Mouse (Mus musculus) liver, embryonic 16.5 days (tissue): ENCODE measurements around the gene Hipk2. TPM values are rescaled to one million over a fixed set of nuclear protein-coding genes. Genes with fewer than 3 reads are reported as not detected.

Experiments used
- ATAC-seq: fragments of 200-750 bp; cut with Nextera tagmentation; 2 replicates; pipeline ENCODE4 v1.8.0; 2017; ENCODE audit warnings: low read depth, mild to moderate bottlenecking, moderate number of reproducible peaks, moderate library complexity
- H3K27ac ChIP-seq: fragments of 300-500 bp; sonication (generic); 2 replicates; pipeline ENCODE4 v1.5.1; 2014; ENCODE audit warnings: mild to moderate bottlenecking, low read length
- H3K27me3 ChIP-seq: fragments of 300-500 bp; sonication (generic); 2 replicates; pipeline ENCODE4 v1.6.1; 2014; ENCODE audit warnings: low read depth, low read length, mixed read lengths; ENCODE audit not compliant: control insufficient read depth, insufficient read depth
- H3K36me3 ChIP-seq: fragments of 300-500 bp; sonication (generic); 2 replicates; pipeline ENCODE4 v1.6.1; 2014; ENCODE audit warnings: mild to moderate bottlenecking; ENCODE audit not compliant: control insufficient read depth, insufficient read depth
- H3K4me1 ChIP-seq: fragments of 300-500 bp; sonication (generic); 2 replicates; pipeline ENCODE4 v1.6.1; 2014; ENCODE audit warnings: low read depth, low read length, mixed read lengths; ENCODE audit not compliant: control insufficient read depth
- H3K4me2 ChIP-seq: fragments of 300-500 bp; sonication (generic); 2 replicates; pipeline ENCODE4 v1.6.1; 2014; ENCODE audit warnings: low read depth, low read length, mixed read lengths
- H3K4me3 ChIP-seq: fragments of 300-500 bp; sonication (generic); 2 replicates; pipeline ENCODE4 v1.5.1; 2014; ENCODE audit warnings: low read depth, mild to moderate bottlenecking, low read length
- H3K9ac ChIP-seq: fragments of 300-500 bp; sonication (generic); 2 replicates; pipeline ENCODE4 v1.6.1; 2014; ENCODE audit warnings: low read depth, low read length
- H3K9me3 ChIP-seq: fragments of 300-500 bp; sonication (generic); replicated peaks from 2 replicates; pipeline ENCODE4 v1.6.1; 2016; ENCODE audit warnings: low read length; ENCODE audit not compliant: control insufficient read depth
- WGBS: fragments of 180-500 bp; shearing (Covaris S2); extraction: QIAGEN DNeasy Blood & Tissue Kit; methylation state at CpG from one replicate; pipeline ENCODE4 v1.1.7; 2014; ENCODE audit not compliant: insufficient replicate concordance; 5-methylcytosine and 5-hydroxymethylcytosine counted together
- polyA plus RNA-seq: library from polyadenylated mRNA; unstranded; fragments of >200 nt; fragmentation: Nextera tagmentation; extraction: Ambion mirVana; gene quantifications from 2 replicates; pipeline ENCODE4 v1.2.1, GENCODE M21; 2015

Hipk2 gene
- polyA plus RNA-seq, 1 experiment from 2014 or later, result 19.8 TPM

- H3K27ac ChIP-seq, result no peak overlapping the region
- no peak overlapping the region for H3K4me2 ChIP-seq
- no peaks in the 10 kb centered on the region for H3K27me3 ChIP-seq
- no peak overlapping the region for H3K9ac ChIP-seq
- 40% methylated on average over 4 of the region's 4 CpGs for WGBS
- peaks cover 33% of the 10 kb centered on the region for H3K36me3 ChIP-seq
- no peaks in the 10 kb centered on the region for H3K4me1 ChIP-seq
- no peak overlapping the region for H3K4me3 ChIP-seq
- ATAC-seq, result no peak
- no peaks in the 10 kb centered on the region for H3K9me3 ChIP-seq
Measured at GRCm38 (mm10) chr6:38748037-38748436, 127.9 kb downstream of the Hipk2 start.

- no peak overlapping the region for H3K9ac ChIP-seq
- H3K27me3 ChIP-seq, result no peaks in the 10 kb centered on the region
- H3K4me2 ChIP-seq, result no peak overlapping the region
- 96% methylated on average over 7 of the region's 7 CpGs for WGBS
- ATAC-seq, result no peak
- H3K27ac ChIP-seq, result no peak overlapping the region
- H3K4me1 ChIP-seq, result no peaks in the 10 kb centered on the region; the same call in 1 of the 2 replicates
- peaks cover 70% of the 10 kb centered on the region for H3K36me3 ChIP-seq
- no peaks in the 10 kb centered on the region for H3K9me3 ChIP-seq
- no peak overlapping the region for H3K4me3 ChIP-seq
Measured at GRCm38 (mm10) chr6:38743351-38743750, 132.6 kb downstream of the Hipk2 start.

GRCm38 (mm10) chr6:38742441-38742840 lies 133.5 kb downstream of the Hipk2 start:
- peaks cover 78% of the 10 kb centered on the region for H3K36me3 ChIP-seq

GRCm38 (mm10) chr6:38741024-38741423 lies 134.9 kb downstream of the Hipk2 start:
- no peaks in the 10 kb centered on the region for H3K9me3 ChIP-seq
- WGBS, result 86% methylated on average over 3 of the region's 3 CpGs
- no peak for ATAC-seq
- H3K27me3 ChIP-seq, result no peaks in the 10 kb centered on the region
- H3K4me2 ChIP-seq, result no peak overlapping the region
- H3K4me3 ChIP-seq, result no peak overlapping the region
- no peaks in the 10 kb centered on the region; the same call in 1 of the 2 replicates for H3K4me1 ChIP-seq
- H3K9ac ChIP-seq, result no peak overlapping the region
- no peak overlapping the region for H3K27ac ChIP-seq
- peaks cover 84% of the 10 kb centered on the region for H3K36me3 ChIP-seq

More at GRCm38 (mm10) chr6:38742441-38742840, 133.5 kb downstream of the Hipk2 start:
- no peaks in the 10 kb centered on the region; the same call in 1 of the 2 replicates for H3K4me1 ChIP-seq
- H3K9ac ChIP-seq, result no peak overlapping the region
- ATAC-seq, result no peak
- 97% methylated on average over 3 of the region's 3 CpGs for WGBS
- H3K9me3 ChIP-seq, result no peaks in the 10 kb centered on the region
- no peak overlapping the region for H3K4me3 ChIP-seq
- H3K4me2 ChIP-seq, result no peak overlapping the region
- no peak overlapping the region for H3K27ac ChIP-seq
- no peaks in the 10 kb centered on the region for H3K27me3 ChIP-seq

- Histone ChIP-seq H3K9me3 (no peaks in the 10 kb centered on the region), H3K4me3 (no peak overlapping the region), H3K27ac (no peak overlapping the region), H3K4me2 (no peak overlapping the region), H3K36me3 (peaks cover 84% of the 10 kb centered on the region), H3K27me3 (no peaks in the 10 kb centered on the region), H3K4me1 (no peaks in the 10 kb centered on the region; the same call in 1 of the 2 replicates), H3K9ac (no peak overlapping the region)
- no peak for ATAC-seq
- 58% methylated on average over 3 of the region's 3 CpGs for WGBS
Measured at GRCm38 (mm10) chr6:38739266-38739665, 136.7 kb downstream of the Hipk2 start.

GRCm38 (mm10) chr6:38737763-38738162 lies 138.2 kb downstream of the Hipk2 start:
- H3K4me2 ChIP-seq, result no peak overlapping the region
- no peaks in the 10 kb centered on the region for H3K9me3 ChIP-seq
- no peak for ATAC-seq
- H3K36me3 ChIP-seq, result peaks cover 78% of the 10 kb centered on the region
- no peaks in the 10 kb centered on the region; the same call in 1 of the 2 replicates for H3K4me1 ChIP-seq
- no peaks in the 10 kb centered on the region for H3K27me3 ChIP-seq
- WGBS, result 57% methylated on average over 2 of the region's 2 CpGs
- H3K4me3 ChIP-seq, result no peak overlapping the region
- H3K27ac ChIP-seq, result no peak overlapping the region
- H3K9ac ChIP-seq, result no peak overlapping the region

- Histone ChIP-seq H3K27me3 (no peaks in the 10 kb centered on the region), H3K36me3 (peaks cover 72% of the 10 kb centered on the region), H3K27ac (no peak overlapping the region), H3K4me3 (no peak overlapping the region), H3K9me3 (no peaks in the 10 kb centered on the region), H3K4me2 (no peak overlapping the region), H3K9ac (no peak overlapping the region), H3K4me1 (no peaks in the 10 kb centered on the region; the same call in 1 of the 2 replicates)
- ATAC-seq, result peak; percentile 71
- WGBS, result 16% methylated on average over 4 of the region's 4 CpGs
Measured at GRCm38 (mm10) chr6:38736240-38736639, 139.7 kb downstream of the Hipk2 start.

GRCm38 (mm10) chr6:38732681-38733080 lies 143.3 kb downstream of the Hipk2 start:
- Histone ChIP-seq H3K27me3 (no peaks in the 10 kb centered on the region), H3K4me3 (no peak overlapping the region), H3K4me2 (no peak overlapping the region), H3K36me3 (peaks cover 70% of the 10 kb centered on the region), H3K4me1 (no peaks in the 10 kb centered on the region; the same call in 1 of the 2 replicates), H3K9ac (no peak overlapping the region), H3K27ac (no peak overlapping the region), H3K9me3 (no peaks in the 10 kb centered on the region)
- 75% methylated on average over 3 of the region's 3 CpGs for WGBS
- ATAC-seq, result no peak

- Histone ChIP-seq H3K27ac (no peak overlapping the region), H3K27me3 (no peaks in the 10 kb centered on the region), H3K36me3 (peaks cover 57% of the 10 kb centered on the region), H3K4me1 (no peaks in the 10 kb centered on the region), H3K9ac (no peak overlapping the region), H3K4me3 (no peak overlapping the region), H3K9me3 (no peaks in the 10 kb centered on the region), H3K4me2 (no peak overlapping the region)
- no peak for ATAC-seq
- 90% methylated on average over 15 of the region's 15 CpGs for WGBS
Measured at GRCm38 (mm10) chr6:38730169-38731146, 145.5 kb downstream of the Hipk2 start.
